Mouse (Mus musculus): ENCODE data around the gene Taf15. TPM values are rescaled to one million over a fixed set of nuclear protein-coding genes. Genes with fewer than 3 reads are reported as not detected.

Taf15 gene
- polyA plus RNA-seq, 1 experiment from 2014 or later: 12.9 TPM

- H3K4me3 ChIP-seq: no peak overlapping the region
- H3K27ac ChIP-seq (ENCODE audit: poor library complexity, severe bottlenecking): peak overlapping the region; percentile 10; the same call in 1 of the 2 replicates
- H3K4me2 ChIP-seq: no peak overlapping the region
- H3K4me1 ChIP-seq (replicated peaks): peaks cover 61% of the 10 kb centered on the region
- peaks cover 4% of the 10 kb centered on the region for H3K27me3 ChIP-seq (replicated peaks)
- WGBS: 54% methylated on average over 9 of the region's 9 CpGs
- no peaks in the 10 kb centered on the region for H3K9me3 ChIP-seq (replicated peaks)
- no peak overlapping the region for H3K9ac ChIP-seq
- H3K36me3 ChIP-seq: no peaks in the 10 kb centered on the region
- ATAC-seq (ENCODE audit: insufficient number of reproducible peaks, low FRiP score): no peak
Measured at GRCm38 (mm10) chr11:83457912-83458601, 14.8 kb upstream of the Taf15 start.

- Histone ChIP-seq H3K4me2 (peak overlapping the region; percentile 93), H3K36me3 (no peaks in the 10 kb centered on the region), H3K9me3 (replicated peaks) (no peaks in the 10 kb centered on the region), H3K4me1 (replicated peaks) (peaks cover 44% of the 10 kb centered on the region), H3K27me3 (replicated peaks) (peaks cover 22% of the 10 kb centered on the region), H3K27ac (ENCODE audit: poor library complexity, severe bottlenecking) (no peak overlapping the region), H3K9ac (no peak overlapping the region), H3K4me3 (peak overlapping the region; percentile 75; the same call in 1 of the 2 replicates)
- ATAC-seq (ENCODE audit: insufficient number of reproducible peaks, low FRiP score): no peak
- 71% methylated on average over 10 of the region's 10 CpGs for WGBS
Measured at GRCm38 (mm10) chr11:83461462-83462027, 11.3 kb upstream of the Taf15 start.

- peak; percentile 67 for ATAC-seq (ENCODE audit: insufficient number of reproducible peaks, low FRiP score)
- H3K9ac ChIP-seq: peak within 1 kb of the TSS; percentile 82
Measured at GRCm38 (mm10) chr11:83462711-83463244, 10.1 kb upstream of the Taf15 start, which contains the start of gene Mmp28. Gene Mmp28, minus strand, starts transcription at chr11:83463071.

GRCm38 (mm10) chr11:83465976-83466375, 6.9 kb upstream of the Taf15 start:
- Histone ChIP-seq H3K4me1 (replicated peaks) (peaks cover 43% of the 10 kb centered on the region), H3K9me3 (replicated peaks) (no peaks in the 10 kb centered on the region; the same call in 1 of the 2 replicates), H3K4me3 (no peak overlapping the region), H3K4me2 (no peak overlapping the region), H3K36me3 (no peaks in the 10 kb centered on the region), H3K27me3 (replicated peaks) (peaks cover 19% of the 10 kb centered on the region), H3K27ac (ENCODE audit: poor library complexity, severe bottlenecking) (no peak overlapping the region), H3K9ac (no peak overlapping the region)
- 28% methylated on average over 2 of the region's 2 CpGs for WGBS
- no peak for ATAC-seq (ENCODE audit: insufficient number of reproducible peaks, low FRiP score)

More at GRCm38 (mm10) chr11:83462711-83463244, 10.1 kb upstream of the Taf15 start, which contains the start of gene Mmp28:
- Histone ChIP-seq H3K4me2 (peak within 1 kb of the TSS; percentile 93), H3K36me3 (no peaks in the 10 kb centered on the region), H3K9me3 (replicated peaks) (no peaks in the 10 kb centered on the region), H3K27me3 (replicated peaks) (peaks cover 22% of the 10 kb centered on the region), H3K4me3 (peak within 1 kb of the TSS; percentile 75), H3K4me1 (replicated peaks) (peaks cover 45% of the 10 kb centered on the region), H3K27ac (ENCODE audit: poor library complexity, severe bottlenecking) (no peak within 1 kb of the TSS)
- WGBS: under 1% methylated on average over 42 of the region's 42 CpGs

DNA sequence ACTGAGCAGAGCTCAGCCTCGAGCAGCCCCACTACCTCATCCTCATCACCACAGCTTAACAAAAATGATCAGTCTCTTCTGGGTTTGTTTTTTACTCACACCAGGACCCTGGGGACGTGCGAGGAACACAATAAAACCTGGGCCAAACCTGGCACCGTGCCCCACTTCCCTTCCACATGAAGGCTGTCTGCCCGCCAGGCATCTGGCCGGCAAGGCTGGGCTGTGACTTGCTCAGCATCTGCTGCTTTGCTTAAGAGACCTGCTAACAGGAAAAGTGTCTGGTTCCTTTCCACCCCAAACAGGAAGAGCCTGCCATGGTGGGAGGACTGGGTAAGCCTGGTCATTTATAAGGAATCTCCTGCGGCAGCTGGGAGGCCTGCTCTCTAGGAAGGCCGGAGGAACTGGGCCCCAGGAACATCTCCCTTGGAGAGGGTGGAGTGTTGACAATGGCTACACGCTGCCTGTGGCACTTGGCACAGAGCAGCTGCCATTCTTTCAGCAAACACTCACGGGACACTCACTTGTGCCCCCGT, 5.7 kb upstream of the Taf15 start:
- Histone ChIP-seq H3K4me2 (peak overlapping the region; percentile 13), H3K36me3 (no peaks in the 10 kb centered on the region), H3K4me3 (no peak overlapping the region), H3K27me3 (replicated peaks) (peaks cover 19% of the 10 kb centered on the region), H3K9ac (no peak overlapping the region), H3K27ac (ENCODE audit: poor library complexity, severe bottlenecking) (peak overlapping the region; percentile 67), H3K9me3 (replicated peaks) (no peaks in the 10 kb centered on the region; the same call in 1 of the 2 replicates), H3K4me1 (replicated peaks) (peaks cover 38% of the 10 kb centered on the region)
- WGBS: 14% methylated on average over 11 of the region's 11 CpGs
- ATAC-seq (ENCODE audit: insufficient number of reproducible peaks, low FRiP score): peak; percentile 63

GRCm38 (mm10) chr11:83468765-83469164, 4.1 kb upstream of the Taf15 start:
- WGBS: 89% methylated on average over 3 of the region's 3 CpGs
- peaks cover 36% of the 10 kb centered on the region for H3K4me1 ChIP-seq (replicated peaks)
- ATAC-seq (ENCODE audit: insufficient number of reproducible peaks, low FRiP score): no peak
- no peak overlapping the region for H3K9ac ChIP-seq
- peaks cover 15% of the 10 kb centered on the region for H3K27me3 ChIP-seq (replicated peaks)
- no peak overlapping the region for H3K4me2 ChIP-seq
- H3K36me3 ChIP-seq: no peaks in the 10 kb centered on the region
- no peaks in the 10 kb centered on the region; the same call in 1 of the 2 replicates for H3K9me3 ChIP-seq (replicated peaks)
- H3K4me3 ChIP-seq: no peak overlapping the region
- H3K27ac ChIP-seq (ENCODE audit: poor library complexity, severe bottlenecking): no peak overlapping the region

DNA sequence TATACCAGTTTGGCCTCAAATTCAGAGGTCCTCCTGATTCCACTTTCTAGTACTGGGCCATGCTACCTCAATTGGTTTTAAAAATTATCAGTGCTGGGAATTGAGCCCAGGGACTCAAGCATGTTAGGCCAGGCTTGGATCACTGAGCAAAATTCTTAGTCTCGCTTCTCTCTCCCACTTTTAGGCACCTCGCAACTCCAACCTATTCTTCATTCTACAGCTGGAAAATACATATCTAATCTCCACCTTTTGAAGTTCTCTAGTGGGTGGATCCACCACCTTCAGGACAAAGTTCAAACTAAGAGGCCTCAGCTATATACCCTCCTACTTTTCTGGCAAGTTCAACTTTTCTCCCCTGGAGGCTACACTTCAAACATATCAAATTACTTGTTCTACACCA, 1.1 kb upstream of the Taf15 start:
- ATAC-seq (ENCODE audit: insufficient number of reproducible peaks, low FRiP score): no peak
- Histone ChIP-seq H3K27ac (ENCODE audit: poor library complexity, severe bottlenecking) (no peak overlapping the region), H3K36me3 (peaks cover 9% of the 10 kb centered on the region; the same call in 1 of the 2 replicates), H3K9ac (no peak overlapping the region), H3K4me1 (replicated peaks) (peaks cover 35% of the 10 kb centered on the region), H3K4me2 (peak overlapping the region; percentile 92), H3K27me3 (replicated peaks) (no peaks in the 10 kb centered on the region), H3K9me3 (replicated peaks) (no peaks in the 10 kb centered on the region; the same call in 1 of the 2 replicates), H3K4me3 (no peak overlapping the region)
- 81% methylated on average over 2 of the region's 2 CpGs for WGBS

- Histone ChIP-seq H3K27me3 (replicated peaks) (no peaks in the 10 kb centered on the region), H3K4me2 (peak overlapping the region; percentile 92), H3K27ac (ENCODE audit: poor library complexity, severe bottlenecking) (peak overlapping the region; percentile 90), H3K4me3 (peak overlapping the region; percentile 99), H3K9ac (peak overlapping the region; percentile 97), H3K4me1 (replicated peaks) (peaks cover 20% of the 10 kb centered on the region), H3K9me3 (replicated peaks) (no peaks in the 10 kb centered on the region; the same call in 1 of the 2 replicates), H3K36me3 (peaks cover 19% of the 10 kb centered on the region; the same call in 1 of the 2 replicates)
- WGBS: under 1% methylated on average over 45 of the region's 52 CpGs
- peak; percentile 83 for ATAC-seq (ENCODE audit: insufficient number of reproducible peaks, low FRiP score)
Measured at GRCm38 (mm10) chr11:83473235-83474016, 540 bp downstream of the Taf15 start.

GRCm38 (mm10) chr11:83491488-83491887, 18.6 kb downstream of the Taf15 start:
- no peaks in the 10 kb centered on the region for H3K27me3 ChIP-seq (replicated peaks)
- H3K36me3 ChIP-seq: peaks cover 31% of the 10 kb centered on the region
- no peak overlapping the region for H3K4me3 ChIP-seq
- H3K9me3 ChIP-seq (replicated peaks): no peaks in the 10 kb centered on the region
- no peak overlapping the region for H3K4me2 ChIP-seq
- no peaks in the 10 kb centered on the region; the same call in 1 of the 2 replicates for H3K4me1 ChIP-seq (replicated peaks)
- ATAC-seq (ENCODE audit: insufficient number of reproducible peaks, low FRiP score): no peak
- WGBS: 77% methylated on average over 4 of the region's 4 CpGs
- H3K9ac ChIP-seq: no peak overlapping the region
- H3K27ac ChIP-seq (ENCODE audit: poor library complexity, severe bottlenecking): no peak overlapping the region

GRCm38 (mm10) chr11:83495571-83495970, 22.7 kb downstream of the Taf15 start:
- H3K4me2 ChIP-seq: no peak overlapping the region
- no peaks in the 10 kb centered on the region for H3K9me3 ChIP-seq (replicated peaks)
- 93% methylated on average over 2 of the region's 2 CpGs for whole genome bisulfite sequencing
- H3K27me3 ChIP-seq (replicated peaks): no peaks in the 10 kb centered on the region
- no peaks in the 10 kb centered on the region; the same call in 1 of the 2 replicates for H3K4me1 ChIP-seq (replicated peaks)
- H3K9ac ChIP-seq: no peak overlapping the region
- H3K36me3 ChIP-seq: peaks cover 18% of the 10 kb centered on the region
- no peak for ATAC-seq (ENCODE audit: insufficient number of reproducible peaks, low FRiP score)
- 0 out of 2 replicates have a peak overlapping the region, but pooled peaks have one; percentile 2 for H3K27ac ChIP-seq (ENCODE audit: poor library complexity, severe bottlenecking)
- H3K4me3 ChIP-seq: no peak overlapping the region
